Mouse (Mus musculus): Measurements from ENCODE around the gene Olfr1442. TPM values are rescaled to one million over a fixed set of nuclear protein-coding genes. Genes with fewer than 3 reads are reported as not detected.
"Not testable (repeated sequence)": the region's sequence is repeated elsewhere in the genome, so short reads cannot be mapped to it uniquely, and the experiment has no call there.

Olfr1442 gene
- polyA plus RNA-seq, 1 experiment from 2014 or later = not detected

- Histone ChIP-seq H3K9me3 (ENCODE audit: control insufficient read depth, low read length) (no peaks in the 10 kb centered on the region), H3K4me2 (ENCODE audit: low read depth, low read length) (no peak within 1 kb of the TSS), H3K27me3 (ENCODE audit: control insufficient read depth, insufficient read depth, low read depth, low read length) (no peaks in the 10 kb centered on the region), H3K4me3 (ENCODE audit: low read length) (no peak within 1 kb of the TSS), H3K36me3 (ENCODE audit: control insufficient read depth, insufficient read depth, low read length) (no peaks in the 10 kb centered on the region), H3K9ac (ENCODE audit: low read length) (no peak within 1 kb of the TSS), H3K4me1 (replicated peaks; ENCODE audit: control insufficient read depth, insufficient read depth, low read length) (no peaks in the 10 kb centered on the region), H3K27ac (ENCODE audit: low read length) (no peak within 1 kb of the TSS)
- WGBS = 62% methylated on average over 3 of the region's 3 CpGs
- ATAC-seq (ENCODE audit: low read depth) = no peak
Observed at GRCm38 (mm10) chr19:12677812-12678211, 7.6 kb downstream of the Olfr1442 start, which contains the start of gene Olfr1443. TSS of gene Olfr1443 (plus strand) at chr19:12678112.

GRCm38 (mm10) chr19:12684638-12685037 is 14.4 kb downstream of the Olfr1442 start:
- Histone ChIP-seq H3K9ac (ENCODE audit: low read length) (no peak overlapping the region), H3K9me3 (ENCODE audit: control insufficient read depth, low read length) (no peaks in the 10 kb centered on the region), H3K27me3 (ENCODE audit: control insufficient read depth, insufficient read depth, low read depth, low read length) (no peaks in the 10 kb centered on the region), H3K4me2 (ENCODE audit: low read depth, low read length) (no peak overlapping the region), H3K4me3 (ENCODE audit: low read length) (no peak overlapping the region), H3K27ac (ENCODE audit: low read length) (no peak overlapping the region), H3K36me3 (ENCODE audit: control insufficient read depth, insufficient read depth, low read length) (no peaks in the 10 kb centered on the region), H3K4me1 (replicated peaks; ENCODE audit: control insufficient read depth, insufficient read depth, low read length) (no peaks in the 10 kb centered on the region)
- no peak for ATAC-seq (ENCODE audit: low read depth)

GRCm38 (mm10) chr19:12685231-12685630 is 15.0 kb downstream of the Olfr1442 start:
- H3K27me3 ChIP-seq (ENCODE audit: control insufficient read depth, insufficient read depth, low read depth, low read length) = no peaks in the 10 kb centered on the region
- H3K4me2 ChIP-seq (ENCODE audit: low read depth, low read length) = no peak overlapping the region
- H3K4me1 ChIP-seq (replicated peaks; ENCODE audit: control insufficient read depth, insufficient read depth, low read length) = no peaks in the 10 kb centered on the region
- no peak overlapping the region for H3K9ac ChIP-seq (ENCODE audit: low read length)
- H3K4me3 ChIP-seq (ENCODE audit: low read length) = no peak overlapping the region
- ATAC-seq (ENCODE audit: low read depth) = no peak
- no peaks in the 10 kb centered on the region for H3K36me3 ChIP-seq (ENCODE audit: control insufficient read depth, insufficient read depth, low read length)
- no peak overlapping the region for H3K27ac ChIP-seq (ENCODE audit: low read length)
- H3K9me3 ChIP-seq (ENCODE audit: control insufficient read depth, low read length) = no peaks in the 10 kb centered on the region

- Histone ChIP-seq H3K27me3 (ENCODE audit: control insufficient read depth, insufficient read depth, low read depth, low read length) (no peaks in the 10 kb centered on the region), H3K9me3 (ENCODE audit: control insufficient read depth, low read length) (no peaks in the 10 kb centered on the region), H3K9ac (ENCODE audit: low read length) (no peak within 1 kb of the TSS), H3K4me2 (ENCODE audit: low read depth, low read length) (no peak within 1 kb of the TSS), H3K4me1 (replicated peaks; ENCODE audit: control insufficient read depth, insufficient read depth, low read length) (no peaks in the 10 kb centered on the region), H3K27ac (ENCODE audit: low read length) (no peak within 1 kb of the TSS), H3K36me3 (ENCODE audit: control insufficient read depth, insufficient read depth, low read length) (no peaks in the 10 kb centered on the region), H3K4me3 (ENCODE audit: low read length) (no peak within 1 kb of the TSS)
- ATAC-seq (ENCODE audit: low read depth) = no peak
- WGBS = 60% methylated on average over 3 of the region's 3 CpGs
Observed at GRCm38 (mm10) chr19:12695590-12695989, 25.4 kb downstream of the Olfr1442 start, which contains the start of gene Keg1. TSS of gene Keg1 (plus strand) at chr19:12695786.

GRCm38 (mm10) chr19:12696221-12696620 is 26.0 kb downstream of the Olfr1442 start:
- H3K4me2 ChIP-seq (ENCODE audit: low read depth, low read length) = no peak overlapping the region
- no peak overlapping the region for H3K9ac ChIP-seq (ENCODE audit: low read length)
- no peaks in the 10 kb centered on the region for H3K27me3 ChIP-seq (ENCODE audit: control insufficient read depth, insufficient read depth, low read depth, low read length)
- H3K9me3 ChIP-seq (ENCODE audit: control insufficient read depth, low read length) = no peaks in the 10 kb centered on the region
- H3K27ac ChIP-seq (ENCODE audit: low read length) = no peak overlapping the region
- no peak for ATAC-seq (ENCODE audit: low read depth)
- H3K36me3 ChIP-seq (ENCODE audit: control insufficient read depth, insufficient read depth, low read length) = no peaks in the 10 kb centered on the region
- H3K4me1 ChIP-seq (replicated peaks; ENCODE audit: control insufficient read depth, insufficient read depth, low read length) = no peaks in the 10 kb centered on the region
- H3K4me3 ChIP-seq (ENCODE audit: low read length) = no peak overlapping the region

- no peaks in the 10 kb centered on the region for H3K9me3 ChIP-seq (ENCODE audit: control insufficient read depth, low read length)
- H3K9ac ChIP-seq (ENCODE audit: low read length) = no peak overlapping the region
- 70% methylated on average over 2 of the region's 2 CpGs for WGBS
- H3K4me3 ChIP-seq (ENCODE audit: low read length) = no peak overlapping the region
- H3K4me1 ChIP-seq (replicated peaks; ENCODE audit: control insufficient read depth, insufficient read depth, low read length) = no peaks in the 10 kb centered on the region
- no peaks in the 10 kb centered on the region for H3K27me3 ChIP-seq (ENCODE audit: control insufficient read depth, insufficient read depth, low read depth, low read length)
- H3K27ac ChIP-seq (ENCODE audit: low read length) = no peak overlapping the region
- ATAC-seq (ENCODE audit: low read depth) = no peak
- H3K4me2 ChIP-seq (ENCODE audit: low read depth, low read length) = no peak overlapping the region
- no peaks in the 10 kb centered on the region for H3K36me3 ChIP-seq (ENCODE audit: control insufficient read depth, insufficient read depth, low read length)
Observed at GRCm38 (mm10) chr19:12708458-12708857, 38.2 kb downstream of the Olfr1442 start.

- Histone ChIP-seq H3K4me2 (ENCODE audit: low read depth, low read length) (no peak overlapping the region), H3K9me3 (ENCODE audit: control insufficient read depth, low read length) (no peaks in the 10 kb centered on the region), H3K4me3 (ENCODE audit: low read length) (no peak overlapping the region), H3K4me1 (replicated peaks; ENCODE audit: control insufficient read depth, insufficient read depth, low read length) (no peaks in the 10 kb centered on the region), H3K36me3 (ENCODE audit: control insufficient read depth, insufficient read depth, low read length) (no peaks in the 10 kb centered on the region), H3K27me3 (ENCODE audit: control insufficient read depth, insufficient read depth, low read depth, low read length) (no peaks in the 10 kb centered on the region), H3K27ac (ENCODE audit: low read length) (no peak overlapping the region), H3K9ac (ENCODE audit: low read length) (no peak overlapping the region)
- no peak for ATAC-seq (ENCODE audit: low read depth)
Observed at GRCm38 (mm10) chr19:12708986-12709385, 38.7 kb downstream of the Olfr1442 start.

GRCm38 (mm10) chr19:12719189-12719588 is 49.0 kb downstream of the Olfr1442 start:
- Histone ChIP-seq H3K4me2 (ENCODE audit: low read depth, low read length) (no peak overlapping the region), H3K4me3 (ENCODE audit: low read length) (no peak overlapping the region), H3K9me3 (ENCODE audit: control insufficient read depth, low read length) (no peaks in the 10 kb centered on the region), H3K27ac (ENCODE audit: low read length) (no peak overlapping the region), H3K9ac (ENCODE audit: low read length) (no peak overlapping the region), H3K36me3 (ENCODE audit: control insufficient read depth, insufficient read depth, low read length) (no peaks in the 10 kb centered on the region), H3K27me3 (ENCODE audit: control insufficient read depth, insufficient read depth, low read depth, low read length) (no peaks in the 10 kb centered on the region), H3K4me1 (replicated peaks; ENCODE audit: control insufficient read depth, insufficient read depth, low read length) (no peaks in the 10 kb centered on the region)
- WGBS = 75% methylated on average over 6 of the region's 6 CpGs
- no peak for ATAC-seq (ENCODE audit: low read depth)

- Histone ChIP-seq H3K4me3 (ENCODE audit: low read length) (no peak overlapping the region), H3K36me3 (ENCODE audit: control insufficient read depth, insufficient read depth, low read length) (no peaks in the 10 kb centered on the region), H3K9ac (ENCODE audit: low read length) (no peak overlapping the region), H3K4me1 (replicated peaks; ENCODE audit: control insufficient read depth, insufficient read depth, low read length) (no peaks in the 10 kb centered on the region), H3K27ac (ENCODE audit: low read length) (no peak overlapping the region), H3K27me3 (ENCODE audit: control insufficient read depth, insufficient read depth, low read depth, low read length) (no peaks in the 10 kb centered on the region), H3K4me2 (ENCODE audit: low read depth, low read length) (no peak overlapping the region), H3K9me3 (ENCODE audit: control insufficient read depth, low read length) (no peaks in the 10 kb centered on the region)
- WGBS = 34% methylated on average over 2 of the region's 2 CpGs
- no peak for ATAC-seq (ENCODE audit: low read depth)
Observed at GRCm38 (mm10) chr19:12720463-12720862, 50.2 kb downstream of the Olfr1442 start.

GRCm38 (mm10) chr19:12720919-12721318 is 50.7 kb downstream of the Olfr1442 start:
- H3K27me3 ChIP-seq (ENCODE audit: control insufficient read depth, insufficient read depth, low read depth, low read length); H3K9me3 ChIP-seq (ENCODE audit: control insufficient read depth, low read length); H3K4me3 ChIP-seq (ENCODE audit: low read length); H3K36me3 ChIP-seq (ENCODE audit: control insufficient read depth, insufficient read depth, low read length); H3K4me2 ChIP-seq (ENCODE audit: low read depth, low read length); H3K9ac ChIP-seq (ENCODE audit: low read length); ATAC-seq (ENCODE audit: low read depth); H3K27ac ChIP-seq (ENCODE audit: low read length); H3K4me1 ChIP-seq (replicated peaks; ENCODE audit: control insufficient read depth, insufficient read depth, low read length): not testable (repeated sequence)
- WGBS = 80% methylated on average over 5 of the region's 5 CpGs
